Mouse (Mus musculus) MEL (cell line): ENCODE data around the gene Glipr1. TPM values are rescaled to one million over a fixed set of nuclear protein-coding genes. Genes with fewer than 3 reads are reported as not detected.
A peak's percentile ranks its signal among the peaks of the same experiment; 100 is the strongest.

ENCODE experiments used
- DNase-seq: peaks from one replicate; pipeline ENCODE4 v3.0.0; 2011; ENCODE audit warnings: low read depth, low spot score
- H3K27ac ChIP-seq: 2 replicates; pipeline ENCODE4 v1.5.1; 2012; ENCODE audit warnings: low read depth, mild to moderate bottlenecking, control low read depth, low read length, moderate library complexity; ENCODE audit not compliant: control insufficient read depth
- H3K27me3 ChIP-seq, 2 experiments: fragments of 150-350 bp in 1 of 2; sonication (generic) in 1 of 2; 2 replicates each; pipeline ENCODE4 v1.6.1; 2012; ENCODE audit warnings: low read length in 2 of 2, mild to moderate bottlenecking in 2 of 2, improper control_type of control experiment in 1 of 2, moderate library complexity in 1 of 2; ENCODE audit not compliant: insufficient read depth in 2 of 2, control insufficient read depth in 1 of 2
- H3K36me3 ChIP-seq, 2 experiments: 2 replicates each; pipeline ENCODE4 v1.6.1; 2012 to 2014; ENCODE audit warnings: low read length in 2 of 2, improper control_type of control experiment in 1 of 2, inconsistent platforms in 1 of 2, mild to moderate bottlenecking in 1 of 2; ENCODE audit not compliant: insufficient read depth in 2 of 2, control insufficient read depth in 1 of 2
- H3K4me1 ChIP-seq, 2 experiments: fragments of 150-350 bp in 1 of 2; sonication (generic) in 1 of 2; 2 replicates each; pipeline ENCODE4 v1.6.1; 2012; ENCODE audit warnings: low read length in 2 of 2, improper control_type of control experiment in 1 of 2, mild to moderate bottlenecking in 1 of 2; ENCODE audit not compliant: insufficient read depth in 2 of 2, control insufficient read depth in 1 of 2
- H3K4me3 ChIP-seq, 2 experiments: fragments of 150-350 bp in 1 of 2; sonication (generic) in 1 of 2; 2 replicates each; pipeline ENCODE4 v1.5.1; 2012; ENCODE audit warnings: low read depth in 2 of 2, low read length in 2 of 2, mild to moderate bottlenecking in 2 of 2, moderate library complexity in 2 of 2, control low read depth in 1 of 2, improper control_type of control experiment in 1 of 2; ENCODE audit not compliant: control insufficient read depth in 1 of 2, insufficient read depth in 1 of 2
- H3K79me2 ChIP-seq: 2 replicates; pipeline ENCODE4 v1.6.1; 2012; ENCODE audit warnings: mild to moderate bottlenecking, low read length, moderate library complexity; ENCODE audit not compliant: control insufficient read depth, poor library complexity, insufficient read depth
- H3K9ac ChIP-seq: 2 replicates; pipeline ENCODE4 v1.6.1; 2012; ENCODE audit warnings: low read depth, mild to moderate bottlenecking, control low read depth, low read length, moderate library complexity; ENCODE audit not compliant: control insufficient read depth, poor library complexity, severe bottlenecking
- H3K9me3 ChIP-seq: fragments of 150-350 bp; sonication (generic); replicated peaks from 2 replicates; pipeline ENCODE4 v1.6.1; 2012; ENCODE audit warnings: mild to moderate bottlenecking, low read length, improper control_type of control experiment, moderate library complexity; ENCODE audit not compliant: insufficient read depth
- BHLHE40 ChIP-seq: IDR thresholded peaks from 2 replicates; pipeline ENCODE4 v1.6.1; 2012; ENCODE audit warnings: low read depth, mild to moderate bottlenecking, inconsistent platforms, low read length, improper control_type of control experiment, borderline replicate concordance
- CHD1 ChIP-seq: IDR thresholded peaks from 2 replicates; pipeline ENCODE4 v1.6.1; 2012; ENCODE audit warnings: low read depth, mild to moderate bottlenecking, inconsistent platforms, low read length, improper control_type of control experiment
- CHD2 ChIP-seq: IDR thresholded peaks from 2 replicates; pipeline ENCODE4 v1.6.1; 2011; ENCODE audit warnings: low read length, improper control_type of control experiment
- CTCF ChIP-seq, 3 experiments: IDR thresholded peaks in 2 of 3; conservative IDR thresholded peaks in 1 of 3; 2 replicates each; pipeline ENCODE4 v1.5.1; 2011 to 2012; ENCODE audit warnings: low read length in 3 of 3, low read depth in 2 of 3, mild to moderate bottlenecking in 2 of 3, improper control_type of control experiment in 1 of 3, inconsistent platforms in 1 of 3, mixed read lengths in 1 of 3, moderate library complexity in 1 of 3; ENCODE audit not compliant: control insufficient read depth in 1 of 3, insufficient read depth in 1 of 3, poor library complexity in 1 of 3, severe bottlenecking in 1 of 3
- E2F4 ChIP-seq: IDR thresholded peaks from 2 replicates; pipeline ENCODE4 v1.6.1; 2011; ENCODE audit warnings: low read depth, low read length, improper control_type of control experiment, borderline replicate concordance
- ELF1 ChIP-seq: IDR thresholded peaks from 2 replicates; pipeline ENCODE4 v1.6.1; 2014; ENCODE audit warnings: low read depth, mild to moderate bottlenecking, inconsistent platforms, low read length, improper control_type of control experiment, moderate library complexity
- EP300 ChIP-seq, 2 experiments: IDR thresholded peaks; 2 replicates each; pipeline ENCODE4 v1.6.1; 2011; ENCODE audit warnings: improper control_type of control experiment in 2 of 2, low read length in 2 of 2, low read depth in 1 of 2, mild to moderate bottlenecking in 1 of 2
- GATA1 ChIP-seq: IDR thresholded peaks from 2 replicates; pipeline ENCODE4 v1.6.1; 2011; ENCODE audit warnings: low read depth, low read length, improper control_type of control experiment
- HCFC1 ChIP-seq: IDR thresholded peaks from 2 replicates; pipeline ENCODE4 v1.6.1; 2012; ENCODE audit warnings: low read depth, mild to moderate bottlenecking, inconsistent platforms, low read length, improper control_type of control experiment, moderate library complexity
- JUND ChIP-seq: IDR thresholded peaks from 2 replicates; pipeline ENCODE4 v1.6.1; 2011; ENCODE audit warnings: low read depth, mild to moderate bottlenecking, improper control_type of control experiment, low read length
- KAT2A ChIP-seq: conservative IDR thresholded peaks from 2 replicates; pipeline ENCODE4 v1.6.1; 2012; ENCODE audit warnings: low read depth, low read length, improper control_type of control experiment, inconsistent platforms
- MAX ChIP-seq: IDR thresholded peaks from 2 replicates; pipeline ENCODE4 v1.6.1; 2011; ENCODE audit warnings: low read length, improper control_type of control experiment
- MAZ ChIP-seq: IDR thresholded peaks from 2 replicates; pipeline ENCODE4 v1.6.1; 2012; ENCODE audit warnings: low read depth, mild to moderate bottlenecking, inconsistent platforms, low read length, improper control_type of control experiment
- MEF2A ChIP-seq: IDR thresholded peaks from 2 replicates; pipeline ENCODE4 v1.6.1; 2014; ENCODE audit warnings: low read depth, mild to moderate bottlenecking, inconsistent platforms, low read length, improper control_type of control experiment; ENCODE audit not compliant: poor library complexity, insufficient replicate concordance, severe bottlenecking; ENCODE audit errors: extremely low read depth
- POLR2A ChIP-seq, 2 experiments: IDR thresholded peaks; 2 replicates each; pipeline ENCODE4 v1.6.1; 2011 to 2012; ENCODE audit warnings: low read length in 2 of 2, mild to moderate bottlenecking in 2 of 2, control low read depth in 1 of 2, improper control_type of control experiment in 1 of 2, low read depth in 1 of 2, moderate library complexity in 1 of 2; ENCODE audit not compliant: control insufficient read depth in 1 of 2, insufficient read depth in 1 of 2, poor library complexity in 1 of 2
- POLR2AphosphoS5 ChIP-seq: IDR thresholded peaks from 2 replicates; pipeline ENCODE4 v1.6.1; 2012; ENCODE audit warnings: low read depth, borderline replicate concordance, mild to moderate bottlenecking, inconsistent platforms, low read length, moderate library complexity, mixed read lengths
- RAD21 ChIP-seq: IDR thresholded peaks from 2 replicates; pipeline ENCODE4 v1.6.1; 2011; ENCODE audit warnings: mild to moderate bottlenecking, low read depth, low read length, improper control_type of control experiment
- RCOR1 ChIP-seq: IDR thresholded peaks from 2 replicates; pipeline ENCODE4 v1.6.1; 2012; ENCODE audit warnings: low read depth, mild to moderate bottlenecking, inconsistent platforms, low read length, improper control_type of control experiment
- SIN3A ChIP-seq: IDR thresholded peaks from 2 replicates; pipeline ENCODE4 v1.6.1; 2012; ENCODE audit warnings: low read length, improper control_type of control experiment, inconsistent platforms
- SMC3 ChIP-seq: IDR thresholded peaks from 2 replicates; pipeline ENCODE4 v1.6.1; 2011; ENCODE audit warnings: low read depth, low read length, improper control_type of control experiment
- TAL1 ChIP-seq: IDR thresholded peaks from 2 replicates; pipeline ENCODE4 v1.6.1; 2012; ENCODE audit warnings: mild to moderate bottlenecking, inconsistent platforms, low read length, moderate library complexity, mixed read lengths
- UBTF ChIP-seq: IDR thresholded peaks from 2 replicates; pipeline ENCODE4 v1.6.1; 2012; ENCODE audit warnings: low read depth, mild to moderate bottlenecking, inconsistent platforms, low read length, improper control_type of control experiment, moderate library complexity, borderline replicate concordance; ENCODE audit not compliant: insufficient read depth
- ZC3H11A ChIP-seq: IDR thresholded peaks from 2 replicates; pipeline ENCODE4 v1.6.1; 2012; ENCODE audit warnings: low read depth, mild to moderate bottlenecking, inconsistent platforms, low read length, improper control_type of control experiment
- ZKSCAN1 ChIP-seq: IDR thresholded peaks from 2 replicates; pipeline ENCODE4 v1.6.1; 2012; ENCODE audit warnings: low read depth, mild to moderate bottlenecking, inconsistent platforms, low read length, improper control_type of control experiment, moderate library complexity
- ZMIZ1 ChIP-seq: IDR thresholded peaks from 2 replicates; pipeline ENCODE4 v1.6.1; 2012; ENCODE audit warnings: low read depth, mild to moderate bottlenecking, inconsistent platforms, low read length, improper control_type of control experiment, moderate library complexity
- ZNF384 ChIP-seq: IDR thresholded peaks from 2 replicates; pipeline ENCODE4 v1.6.1; 2012; ENCODE audit warnings: low read depth, mild to moderate bottlenecking, inconsistent platforms, low read length, improper control_type of control experiment
- polyA plus RNA-seq, 2 experiments: library from polyadenylated mRNA; stranded (reverse) in 1 of 2; unstranded in 1 of 2; fragments of >175 nt in 1 of 2; fragments of >200 nt in 1 of 2; gene quantifications; 2 replicates each; pipeline versions ENCODE4 v1.2.1 to v1.2.4; 2012; ENCODE audit warnings: low replicate concordance in 2 of 2, low read depth in 1 of 2; ENCODE audit not compliant: insufficient read length in 2 of 2, insufficient read depth in 1 of 2, missing spikeins in 1 of 2
- total RNA-seq: library from RNA; depleted of rRNA; stranded (reverse); fragments of 300-350 nt; gene quantifications from 2 replicates; pipeline ENCODE4 v1.2.3, GENCODE M21; 2012

Glipr1 gene
- total and polyA plus RNA-seq, 3 experiments, result 0.62 to 0.88 TPM; not detected in 1

GRCm38 (mm10) chr10:111986453-111986852 lies 16.0 kb downstream of the Glipr1 start:
- no peak overlapping the region for H3K9ac ChIP-seq
- TF ChIP-seq ZKSCAN1, result no peak
- TF ChIP-seq EP300 (IDR thresholded peaks at IDR 0.05; ENCODE audit: low read depth in 1 of 2, low read length in 2 of 2), result no peak
- no peak for TF ChIP-seq E2F4
- no peak for TF ChIP-seq GATA1
- TF ChIP-seq, all 39 proteins: peak for 0
- H3K27me3 ChIP-seq, result no peaks in the 10 kb centered on the region
- H3K79me2 ChIP-seq, result no peaks in the 10 kb centered on the region
- H3K4me1 ChIP-seq, result no peaks in the 10 kb centered on the region
- H3K36me3 ChIP-seq, result peaks cover 0 to 21% of the 10 kb centered on the region in 2 experiments; a peak in 2 of 4 replicates
- H3K4me3 ChIP-seq, result no peak overlapping the region
- H3K9me3 ChIP-seq, result no peaks in the 10 kb centered on the region
- H3K27ac ChIP-seq, result no peak overlapping the region
- no peak for DNase-seq

- peaks cover 0 to 29% of the 10 kb centered on the region in 2 experiments; a peak in 2 of 4 replicates for H3K36me3 ChIP-seq
- DNase-seq, result no peak
These were observed 19.4 kb downstream of the Glipr1 start for GRCm38 (mm10) chr10:111983070-111983469.

DNA sequence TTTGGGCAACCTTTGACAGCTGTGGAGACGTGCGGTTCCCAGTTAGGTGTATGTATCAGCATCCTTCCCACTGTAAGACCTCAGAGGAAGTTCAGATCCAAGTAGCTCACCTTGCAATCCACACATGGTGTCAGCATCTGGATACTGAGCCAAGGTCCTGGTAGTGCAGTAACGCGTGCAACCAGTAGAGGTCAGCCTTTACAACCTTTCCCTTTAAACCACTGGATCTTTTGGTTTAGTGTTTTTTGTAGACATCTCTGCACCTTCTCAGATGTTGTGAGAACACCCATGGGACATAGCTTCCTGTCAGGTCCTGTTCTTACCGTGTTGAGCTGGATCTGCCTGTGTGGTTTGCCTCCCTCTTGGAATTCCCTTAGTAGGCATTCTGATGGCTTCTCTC lies 24.8 kb downstream of the Glipr1 start:
- Histone ChIP-seq H3K9me3 (no peaks in the 10 kb centered on the region), H3K4me1 (no peaks in the 10 kb centered on the region; a peak in 1 of 4 replicates), H3K36me3 (peaks cover 2 to 15% of the 10 kb centered on the region in 2 experiments), H3K27ac (no peak overlapping the region), H3K79me2 (peaks cover 36% of the 10 kb centered on the region), H3K9ac (no peak overlapping the region), H3K4me3 (no peak overlapping the region), H3K27me3 (no peaks in the 10 kb centered on the region)
- TF ChIP-seq RAD21, result peak; percentile 80
- TF ChIP-seq POLR2AphosphoS5, result no peak
- no peak for TF ChIP-seq ZMIZ1
- TF ChIP-seq CTCF (IDR thresholded peaks at IDR 0.05 in 2 of 3, conservative IDR thresholded peaks at IDR 0.05 in 1 of 3; ENCODE audit: control insufficient read depth in 1 of 3, insufficient read depth in 1 of 3, low read depth in 2 of 3, low read length in 3 of 3, poor library complexity in 1 of 3, severe bottlenecking in 1 of 3), result peak; percentile 70 to 98 (median 83)
- no peak for TF ChIP-seq CHD2
- no peak for TF ChIP-seq ZKSCAN1
- no peak for TF ChIP-seq CHD1
- peak; percentile 79 for TF ChIP-seq ZC3H11A
- no peak for TF ChIP-seq BHLHE40
- TF ChIP-seq POLR2A (IDR thresholded peaks at IDR 0.05; ENCODE audit: control insufficient read depth in 1 of 2, insufficient read depth in 1 of 2, low read depth in 1 of 2, low read length in 2 of 2, poor library complexity in 1 of 2), result no peak
- no peak for TF ChIP-seq SIN3A
- TF ChIP-seq SMC3, result peak; percentile 84
- no peak for TF ChIP-seq UBTF
- peak; percentile 77 for DNase-seq

More at GRCm38 (mm10) chr10:111983070-111983469, 19.4 kb downstream of the Glipr1 start:
- Histone ChIP-seq H3K9me3 (no peaks in the 10 kb centered on the region), H3K4me3 (no peak overlapping the region), H3K27me3 (no peaks in the 10 kb centered on the region), H3K79me2 (no peaks in the 10 kb centered on the region), H3K9ac (no peak overlapping the region), H3K27ac (no peak overlapping the region), H3K4me1 (no peaks in the 10 kb centered on the region)
- TF ChIP-seq RCOR1, result no peak
- no peak for TF ChIP-seq ZNF384
- TF ChIP-seq TAL1, result no peak
- TF ChIP-seq HCFC1, result no peak
- TF ChIP-seq CTCF (IDR thresholded peaks at IDR 0.05 in 2 of 3, conservative IDR thresholded peaks at IDR 0.05 in 1 of 3; ENCODE audit: control insufficient read depth in 1 of 3, insufficient read depth in 1 of 3, low read depth in 2 of 3, low read length in 3 of 3, poor library complexity in 1 of 3, severe bottlenecking in 1 of 3), result no peak
- no peak for TF ChIP-seq MEF2A
- TF ChIP-seq MAZ, result no peak
- no peak for TF ChIP-seq JUND
- TF ChIP-seq KAT2A, result no peak
- no peak for TF ChIP-seq ELF1
- TF ChIP-seq MAX, result no peak
